Mouse (Mus musculus) CH12.LX (cell line): ENCODE measurements at regions not wholly inside any gene's neighbourhood (a gene's known extent, or its start where the extent isn't known, plus 50 kb on each side); places are given as distances from the start of the nearest gene placed in this dataset.
A peak's percentile ranks its signal among the peaks of the same experiment; 100 is the strongest.
"Not testable (repeated sequence)": the region's sequence is repeated elsewhere in the genome, so short reads cannot be mapped to it uniquely, and the experiment has no call there.

ENCODE experiments used
- DNase-seq: peaks from one replicate; pipeline ENCODE4 v3.0.0-alpha.2; 2013; ENCODE audit errors: extremely low read depth
- H3K27ac ChIP-seq: 2 replicates; pipeline ENCODE4 v1.5.1; 2012; ENCODE audit warnings: low read depth, mild to moderate bottlenecking, control low read depth, moderate library complexity; ENCODE audit not compliant: insufficient read depth
- H3K27me3 ChIP-seq: replicated peaks from 2 replicates; pipeline ENCODE3; 2012; ENCODE audit warnings: inconsistent platforms
- H3K36me3 ChIP-seq, 2 experiments: replicated peaks in 1 of 2; 2 replicates each; pipeline versions ENCODE3 to v1.6.1; 2012; ENCODE audit warnings: inconsistent platforms in 1 of 2, low read length in 1 of 2, mild to moderate bottlenecking in 1 of 2, mixed read lengths in 1 of 2, moderate library complexity in 1 of 2; ENCODE audit not compliant: control insufficient read depth in 1 of 2, insufficient read depth in 1 of 2
- H3K4me1 ChIP-seq, 2 experiments: 2 replicates each; pipeline ENCODE4 v1.6.1; 2012; ENCODE audit warnings: inconsistent platforms in 1 of 2, moderate library complexity in 1 of 2; ENCODE audit not compliant: insufficient read depth in 2 of 2, control insufficient read depth in 1 of 2
- H3K4me2 ChIP-seq: 2 replicates; pipeline ENCODE4 v1.6.1; 2012; ENCODE audit warnings: low read depth, mild to moderate bottlenecking, control low read depth; ENCODE audit not compliant: poor library complexity, insufficient read depth, severe bottlenecking
- H3K4me3 ChIP-seq, 3 experiments: fragments of 150-350 bp in 1 of 3; sonication (generic) in 1 of 3; replicated peaks in 1 of 3; 2 replicates each; pipeline versions ENCODE3 to v1.5.1; 2011 to 2012; ENCODE audit warnings: low read depth in 2 of 3, low read length in 2 of 3, mild to moderate bottlenecking in 2 of 3, moderate library complexity in 2 of 3, control low read depth in 1 of 3, improper control_type of control experiment in 1 of 3, inconsistent platforms in 1 of 3, mixed read lengths in 1 of 3; ENCODE audit not compliant: poor library complexity in 1 of 3
- H3K79me2 ChIP-seq: replicated peaks from 2 replicates; pipeline ENCODE4 v1.6.1; 2012; ENCODE audit warnings: mild to moderate bottlenecking, moderate library complexity; ENCODE audit not compliant: control insufficient read depth, poor library complexity, insufficient read depth, severe bottlenecking; ENCODE audit errors: extremely low read depth
- H3K9ac ChIP-seq: 2 replicates; pipeline ENCODE4 v1.6.1; 2012; ENCODE audit warnings: low read depth, mild to moderate bottlenecking, control low read depth, moderate library complexity; ENCODE audit not compliant: insufficient read depth
- H3K9me3 ChIP-seq: replicated peaks from 2 replicates; pipeline ENCODE3; 2012; ENCODE audit warnings: low read length, inconsistent platforms, mixed read lengths
- CTCF ChIP-seq, 2 experiments: IDR thresholded peaks in 1 of 2; conservative IDR thresholded peaks in 1 of 2; 2 replicates each; pipeline ENCODE4 v1.5.1; 2011 to 2012; ENCODE audit warnings: low read depth in 2 of 2, low read length in 2 of 2, improper control_type of control experiment in 1 of 2, inconsistent platforms in 1 of 2, mild to moderate bottlenecking in 1 of 2, moderate library complexity in 1 of 2
- EP300 ChIP-seq: IDR thresholded peaks from 2 replicates; pipeline ENCODE4 v1.6.1; 2011; ENCODE audit warnings: low read length, improper control_type of control experiment
- ETS1 ChIP-seq: conservative IDR thresholded peaks from 2 replicates; pipeline ENCODE4 v1.6.1; 2012; ENCODE audit warnings: low read depth, mild to moderate bottlenecking, inconsistent platforms, low read length, improper control_type of control experiment, moderate library complexity
- IRF4 ChIP-seq: IDR thresholded peaks from 2 replicates; pipeline ENCODE4 v1.6.1; 2014; ENCODE audit warnings: low read depth, mild to moderate bottlenecking, inconsistent platforms, low read length, improper control_type of control experiment
- MEF2A ChIP-seq: IDR thresholded peaks from 2 replicates; pipeline ENCODE4 v1.6.1; 2014; ENCODE audit warnings: low read depth, mild to moderate bottlenecking, inconsistent platforms, low read length, improper control_type of control experiment, borderline replicate concordance
- MYC ChIP-seq: IDR thresholded peaks from 2 replicates; pipeline ENCODE4 v1.6.1; 2011; ENCODE audit warnings: low read depth, mild to moderate bottlenecking, improper control_type of control experiment, low read length
- NRF1 ChIP-seq: IDR thresholded peaks from 2 replicates; pipeline ENCODE4 v1.6.1; 2014; ENCODE audit warnings: low read depth, mild to moderate bottlenecking, inconsistent platforms, low read length, improper control_type of control experiment, moderate library complexity
- RAD21 ChIP-seq: IDR thresholded peaks from 2 replicates; pipeline ENCODE4 v1.6.1; 2011; ENCODE audit warnings: low read depth, mild to moderate bottlenecking, low read length, improper control_type of control experiment, moderate library complexity
- USF1 ChIP-seq: IDR thresholded peaks from 2 replicates; pipeline ENCODE4 v1.6.1; 2014; ENCODE audit warnings: low read depth, mild to moderate bottlenecking, inconsistent platforms, low read length, improper control_type of control experiment
- ZKSCAN1 ChIP-seq: IDR thresholded peaks from 2 replicates; pipeline ENCODE4 v1.6.1; 2012; ENCODE audit warnings: low read depth, inconsistent platforms, low read length, improper control_type of control experiment, borderline replicate concordance
- dilution Hi-C: fragments of 300-500 bp; cut with MboI; formaldehyde crosslinking; loops from 2 replicates; pipeline ENCODE4 v1.14.3; 2020; ENCODE audit warnings: low sequenced_read_pairs; ENCODE audit not compliant: extremely low pct_unique_long_range_greater_than_20kb, extremely low pct_ligation_motif_present
- in situ Hi-C: fragments of 300-500 bp; cut with MboI; formaldehyde crosslinking; loops from 3 replicates; pipeline ENCODE4 v1.14.3; 2019; ENCODE audit warnings: low sequenced_read_pairs, low pct_ligation_motif_present, low pct_unique_long_range_greater_than_20kb, mixed read lengths

GRCm38 (mm10) chr3:4893108-4893507 is 857.5 kb upstream of the Gm8797 start:
- dilution Hi-C loops = no loop called here
- H3K4me3 ChIP-seq = no peak overlapping the region
- no peak for TF ChIP-seq MYC
- no peak for TF ChIP-seq USF1
- TF ChIP-seq CTCF (conservative IDR thresholded peaks at IDR 0.05 in 1 of 2, IDR thresholded peaks at IDR 0.05 in 1 of 2; ENCODE audit: low read depth in 2 of 2, low read length in 2 of 2) = no peak

GRCm38 (mm10) chr3:4895811-4896210 is 854.8 kb upstream of the Gm8797 start:
- TF ChIP-seq NRF1 (no peak), ETS1 (no peak), ZKSCAN1 (no peak), RAD21 (no peak)
- H3K27me3 ChIP-seq = no peaks in the 10 kb centered on the region
- no peak overlapping the region for H3K4me2 ChIP-seq
- dilution Hi-C loops = no loop called here
- no peak overlapping the region for H3K4me3 ChIP-seq
- no peaks in the 10 kb centered on the region for H3K4me1 ChIP-seq
- H3K9me3 ChIP-seq = peaks cover 2% of the 10 kb centered on the region
- no peaks in the 10 kb centered on the region for H3K79me2 ChIP-seq
- no peak overlapping the region for H3K9ac ChIP-seq
- no peaks in the 10 kb centered on the region for H3K36me3 ChIP-seq
- in situ Hi-C loops = no loop called here
- DNase-seq = no peak
- H3K27ac ChIP-seq = no peak overlapping the region

More at GRCm38 (mm10) chr3:4893108-4893507, 857.5 kb upstream of the Gm8797 start:
- Histone ChIP-seq H3K9me3 (peaks cover 2% of the 10 kb centered on the region), H3K4me1 (no peaks in the 10 kb centered on the region), H3K27ac (no peak overlapping the region), H3K79me2 (no peaks in the 10 kb centered on the region), H3K9ac (no peak overlapping the region), H3K36me3 (no peaks in the 10 kb centered on the region), H3K4me2 (no peak overlapping the region), H3K27me3 (no peaks in the 10 kb centered on the region)
- in situ Hi-C loops = no loop called here
- no peak for DNase-seq

DNA sequence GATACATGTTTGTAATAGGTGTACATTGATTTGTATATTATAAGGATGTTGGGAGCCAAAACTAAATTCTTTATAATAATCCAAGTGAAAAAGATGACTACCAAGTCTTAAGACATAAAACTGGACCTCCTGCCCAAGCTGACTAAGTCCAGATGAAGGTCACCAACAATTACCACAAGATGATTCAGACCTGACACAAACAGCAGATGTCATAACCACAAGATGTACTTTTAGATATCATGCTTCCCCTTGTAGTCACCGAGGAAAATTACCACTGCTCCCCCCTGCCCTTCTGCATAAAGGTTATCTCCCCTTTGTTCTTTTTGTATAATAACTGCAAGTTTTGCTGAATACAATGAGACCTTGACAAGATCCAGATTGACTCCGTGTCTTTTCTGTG is 843.0 kb upstream of the Gm8797 start:
- H3K4me2 ChIP-seq, H3K79me2 ChIP-seq, H3K4me3 ChIP-seq, H3K27me3 ChIP-seq, H3K36me3 ChIP-seq, H3K9ac ChIP-seq, dilution Hi-C loops, in situ Hi-C loops, H3K27ac ChIP-seq: not testable (repeated sequence)
- TF ChIP-seq EP300 (peak; percentile 80), MEF2A (peak; percentile 46; the same call in 1 of the 2 replicates), IRF4 (0 out of 2 replicates have a peak, but pooled peaks have one; percentile 13), ETS1 (peak; percentile 46)
- peak; percentile 56 for DNase-seq
- Histone ChIP-seq H3K4me1 (peaks cover 0 to 36% of the 10 kb centered on the region in 2 experiments; a peak in 2 of 4 replicates), H3K9me3 (peaks cover 20% of the 10 kb centered on the region)
